Mouse (Mus musculus) hindbrain, postnatal 0 days (tissue): ENCODE data around the gene Vwa8. TPM values are rescaled to one million over a fixed set of nuclear protein-coding genes. Genes with fewer than 3 reads are reported as not detected.
"Not testable (repeated sequence)": the region's sequence is repeated elsewhere in the genome, so short reads cannot be mapped to it uniquely, and the experiment has no call there.

ENCODE experiments used
- ATAC-seq: fragments of 200-750 bp; cut with Nextera tagmentation; 2 replicates; pipeline ENCODE4 v1.8.0; 2017; ENCODE audit warnings: mild to moderate bottlenecking, moderate TSS enrichment, moderate library complexity
- DNase-seq: peaks from one replicate; pipeline ENCODE4 v3.0.0-alpha.2; 2015; ENCODE audit warnings: low spot score
- H3K27ac ChIP-seq: fragments of 300-500 bp; sonication (generic); 2 replicates; pipeline ENCODE4 v1.5.1; 2014; ENCODE audit warnings: mild to moderate bottlenecking
- H3K27me3 ChIP-seq: fragments of 300-500 bp; sonication (generic); 2 replicates; pipeline ENCODE4 v1.6.1; 2014; ENCODE audit warnings: low read length, mixed read lengths; ENCODE audit not compliant: insufficient read depth
- H3K36me3 ChIP-seq: fragments of 300-500 bp; sonication (generic); 2 replicates; pipeline ENCODE4 v1.6.1; 2014; ENCODE audit warnings: low read length, mixed read lengths; ENCODE audit not compliant: insufficient read depth
- H3K4me1 ChIP-seq: fragments of 300-500 bp; sonication (generic); 2 replicates; pipeline ENCODE4 v1.6.1; 2014; ENCODE audit warnings: antibody characterized with exemption, low read length, mixed read lengths; ENCODE audit not compliant: insufficient read depth
- H3K4me2 ChIP-seq: fragments of 300-500 bp; sonication (generic); 2 replicates; pipeline ENCODE4 v1.6.1; 2014; ENCODE audit warnings: low read depth, mild to moderate bottlenecking, low read length, moderate library complexity, mixed read lengths
- H3K4me3 ChIP-seq: fragments of 300-500 bp; sonication (generic); 2 replicates; pipeline ENCODE4 v1.5.1; 2014; ENCODE audit warnings: low read length
- H3K9ac ChIP-seq: fragments of 300-500 bp; sonication (generic); replicated peaks from 2 replicates; pipeline ENCODE4 v1.6.1; 2014; ENCODE audit warnings: mild to moderate bottlenecking, low read length, moderate library complexity, mixed read lengths
- H3K9me3 ChIP-seq: fragments of 300-500 bp; sonication (generic); 2 replicates; pipeline ENCODE4 v1.6.1; 2016; ENCODE audit warnings: low read length, mixed read lengths
- CTCF ChIP-seq: IDR thresholded peaks from 2 replicates; pipeline ENCODE4 v1.5.1; 2016; ENCODE audit warnings: antibody characterized with exemption, control low read depth, low read depth
- WGBS: fragments of 180-500 bp; shearing (Covaris S2); extraction: QIAGEN DNeasy Blood & Tissue Kit; methylation state at CpG from one replicate; pipeline ENCODE4 v1.1.7; 2014; 5-methylcytosine and 5-hydroxymethylcytosine counted together
- polyA plus RNA-seq: library from polyadenylated mRNA; unstranded; fragments of >200 nt; fragmentation: Nextera tagmentation; extraction: Ambion mirVana; gene quantifications from 2 replicates; pipeline ENCODE4 v1.2.1, GENCODE M21; 2015
- total RNA-seq: library from RNA; depleted of rRNA; stranded (reverse); fragments of >200 nt; gene quantifications from 2 replicates; pipeline ENCODE4 v1.2.3, GENCODE M21; 2014

Vwa8 gene
- total and polyA plus RNA-seq, 2 experiments from 2014 or later: 9.6 to 20.8 TPM

GRCm38 (mm10) chr14:78993515-78993914 is 144.7 kb downstream of the Vwa8 start:
- no peaks in the 10 kb centered on the region for H3K27me3 ChIP-seq
- no peaks in the 10 kb centered on the region for H3K36me3 ChIP-seq
- no peak for ATAC-seq
- H3K27ac ChIP-seq: no peak overlapping the region
- no peak overlapping the region for H3K4me2 ChIP-seq
- TF ChIP-seq CTCF: no peak
- no peaks in the 10 kb centered on the region for H3K4me1 ChIP-seq
- DNase-seq: no peak
- H3K9me3 ChIP-seq: no peaks in the 10 kb centered on the region
- H3K4me3 ChIP-seq: no peak overlapping the region
- 70% methylated on average over 4 of the region's 4 CpGs for WGBS
- H3K9ac ChIP-seq: no peak overlapping the region

GRCm38 (mm10) chr14:78996359-78996758 is 147.5 kb downstream of the Vwa8 start:
- no peak for ATAC-seq
- no peaks in the 10 kb centered on the region for H3K27me3 ChIP-seq
- WGBS: 96% methylated on average over 2 of the region's 2 CpGs
- H3K9me3 ChIP-seq: no peaks in the 10 kb centered on the region
- no peaks in the 10 kb centered on the region for H3K36me3 ChIP-seq
- no peak overlapping the region for H3K9ac ChIP-seq
- no peak for DNase-seq
- no peaks in the 10 kb centered on the region for H3K4me1 ChIP-seq
- TF ChIP-seq CTCF: no peak
- H3K4me2 ChIP-seq: no peak overlapping the region
- H3K27ac ChIP-seq: no peak overlapping the region
- H3K4me3 ChIP-seq: no peak overlapping the region

DNA sequence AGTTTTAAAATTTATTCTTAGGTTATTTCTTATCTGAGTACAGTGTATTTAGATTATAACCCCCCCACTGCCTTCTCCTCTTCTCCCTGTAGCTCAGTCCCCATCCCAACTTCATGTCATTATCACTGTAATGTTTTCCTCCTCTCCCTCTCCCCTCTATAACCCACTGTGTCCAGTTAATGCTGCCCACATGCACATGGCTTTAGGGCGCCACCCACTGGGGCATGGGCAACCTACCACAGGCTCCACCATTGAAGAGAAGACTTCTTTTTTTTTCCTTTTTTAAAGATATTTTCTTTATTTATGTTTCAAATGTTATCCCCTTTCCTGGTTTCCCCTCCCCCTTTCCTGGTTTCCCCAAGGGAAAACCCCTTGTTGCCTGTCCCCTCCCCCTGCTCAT is 154.7 kb downstream of the Vwa8 start:
- H3K27ac ChIP-seq: no peak overlapping the region
- no peaks in the 10 kb centered on the region for H3K36me3 ChIP-seq
- no peak overlapping the region for H3K4me3 ChIP-seq
- no peak overlapping the region for H3K9ac ChIP-seq
- ATAC-seq (no peak), DNase-seq (peak; percentile 11)
- H3K4me1 ChIP-seq: no peaks in the 10 kb centered on the region
- no peak overlapping the region for H3K4me2 ChIP-seq
- H3K27me3 ChIP-seq: no peaks in the 10 kb centered on the region
- 67% methylated on average over 1 of the region's 1 CpGs for WGBS
- TF ChIP-seq CTCF: peak; percentile 42
- H3K9me3 ChIP-seq: no peaks in the 10 kb centered on the region

- not testable (repeated sequence) for H3K36me3 ChIP-seq, H3K27me3 ChIP-seq, H3K9ac ChIP-seq, ATAC-seq, H3K4me1 ChIP-seq, H3K9me3 ChIP-seq, H3K4me2 ChIP-seq, DNase-seq, H3K4me3 ChIP-seq, H3K27ac ChIP-seq
- 83% methylated on average over 5 of the region's 5 CpGs for WGBS
These were observed 168.9 kb downstream of the Vwa8 start for GRCm38 (mm10) chr14:79017710-79018109.

- Histone ChIP-seq H3K36me3 (no peaks in the 10 kb centered on the region), H3K27me3 (no peaks in the 10 kb centered on the region), H3K9me3 (no peaks in the 10 kb centered on the region), H3K27ac (no peak overlapping the region), H3K4me1 (no peaks in the 10 kb centered on the region), H3K9ac (no peak overlapping the region), H3K4me2 (no peak overlapping the region), H3K4me3 (no peak overlapping the region)
- WGBS: 79% methylated on average over 4 of the region's 4 CpGs
- DNase-seq (no peak), ATAC-seq (no peak)
- no peak for TF ChIP-seq CTCF
These were observed 169.7 kb downstream of the Vwa8 start for GRCm38 (mm10) chr14:79018564-79018963.

- H3K4me2 ChIP-seq: no peak overlapping the region
- ATAC-seq (no peak; the same call in 1 of the 2 replicates), DNase-seq (peak; percentile 45)
- no peaks in the 10 kb centered on the region for H3K4me1 ChIP-seq
- 18% methylated on average over 7 of the region's 7 CpGs for WGBS
- H3K27ac ChIP-seq: no peak overlapping the region
- H3K9me3 ChIP-seq: no peaks in the 10 kb centered on the region
- no peak overlapping the region for H3K4me3 ChIP-seq
- no peaks in the 10 kb centered on the region for H3K27me3 ChIP-seq
- H3K36me3 ChIP-seq: no peaks in the 10 kb centered on the region
- TF ChIP-seq CTCF: no peak
- no peak overlapping the region for H3K9ac ChIP-seq
These were observed 172.9 kb downstream of the Vwa8 start for GRCm38 (mm10) chr14:79021725-79022124.

DNA sequence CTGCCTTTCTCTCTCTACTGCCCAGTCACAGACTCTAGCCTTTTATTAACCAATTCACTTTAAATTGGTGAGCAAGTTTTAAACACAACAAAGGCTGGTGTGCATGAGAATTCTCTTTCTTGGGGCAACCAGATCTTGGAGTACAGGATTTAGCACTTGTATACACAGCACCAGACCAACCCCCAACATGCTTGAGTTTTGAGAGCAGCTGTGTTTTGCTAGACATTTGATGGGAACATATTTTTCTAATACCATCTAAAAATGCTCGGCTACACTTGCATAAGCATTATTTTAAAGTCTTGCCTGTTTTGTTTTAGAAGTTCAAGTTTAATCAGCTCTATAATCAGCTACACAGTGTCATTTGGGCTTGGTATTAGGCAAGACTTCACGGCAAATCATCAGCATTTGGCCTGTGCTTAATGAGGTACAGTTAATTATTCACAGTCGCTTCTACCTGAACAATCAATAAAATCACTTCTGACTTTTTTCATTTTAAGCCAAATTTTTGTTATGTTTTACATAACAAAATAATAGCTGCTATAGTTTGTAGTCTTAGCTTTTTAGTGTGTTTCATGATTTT is 180.2 kb downstream of the Vwa8 start:
- no peak for TF ChIP-seq CTCF
- no peaks in the 10 kb centered on the region for H3K27me3 ChIP-seq
- no peaks in the 10 kb centered on the region for H3K36me3 ChIP-seq
- H3K9me3 ChIP-seq: no peaks in the 10 kb centered on the region
- no peak overlapping the region for H3K9ac ChIP-seq
- WGBS: 75% methylated on average over 3 of the region's 3 CpGs
- no peak for ATAC-seq
- no peak overlapping the region for H3K27ac ChIP-seq
- H3K4me1 ChIP-seq: no peaks in the 10 kb centered on the region
- no peak for DNase-seq
- H3K4me3 ChIP-seq: no peak overlapping the region
- H3K4me2 ChIP-seq: no peak overlapping the region
